Mouse (Mus musculus) heart, embryonic 11.5 days (tissue): ENCODE measurements around the gene Srgap3. TPM values are rescaled to one million over a fixed set of nuclear protein-coding genes. Genes with fewer than 3 reads are reported as not detected.
A peak's percentile ranks its signal among the peaks of the same experiment; 100 is the strongest.

ENCODE experiments used
- ATAC-seq: fragments of 200-750 bp; cut with Nextera tagmentation; replicated peaks from 2 replicates; pipeline ENCODE4 v1.8.0; 2017; ENCODE audit warnings: moderate library complexity; ENCODE audit not compliant: insufficient number of reproducible peaks, low FRiP score, low TSS enrichment
- H3K27ac ChIP-seq: fragments of 300-500 bp; sonication (generic); 2 replicates; pipeline ENCODE4 v1.5.1; 2014; ENCODE audit warnings: mild to moderate bottlenecking, low read depth, low read length
- H3K27me3 ChIP-seq: fragments of 300-500 bp; sonication (generic); 2 replicates; pipeline ENCODE4 v1.6.1; 2014; ENCODE audit warnings: mild to moderate bottlenecking, low read length, mixed read lengths; ENCODE audit not compliant: control insufficient read depth, insufficient read depth
- H3K36me3 ChIP-seq: fragments of 300-500 bp; sonication (generic); 2 replicates; pipeline ENCODE4 v1.6.1; 2014; ENCODE audit warnings: mild to moderate bottlenecking, low read length, moderate library complexity, mixed read lengths; ENCODE audit not compliant: control insufficient read depth, insufficient read depth
- H3K4me1 ChIP-seq: fragments of 300-500 bp; sonication (generic); 2 replicates; pipeline ENCODE4 v1.6.1; 2014; ENCODE audit warnings: low read length; ENCODE audit not compliant: control insufficient read depth, insufficient read depth
- H3K4me2 ChIP-seq: fragments of 300-500 bp; sonication (generic); 2 replicates; pipeline ENCODE4 v1.6.1; 2014; ENCODE audit warnings: mild to moderate bottlenecking, moderate library complexity
- H3K4me3 ChIP-seq: fragments of 300-500 bp; sonication (generic); 2 replicates; pipeline ENCODE4 v1.5.1; 2014; ENCODE audit warnings: low read depth, low read length
- H3K9ac ChIP-seq: fragments of 300-500 bp; sonication (generic); 2 replicates; pipeline ENCODE4 v1.6.1; 2014; ENCODE audit warnings: mild to moderate bottlenecking, low read depth, low read length, moderate library complexity
- H3K9me3 ChIP-seq: fragments of 300-500 bp; sonication (generic); replicated peaks from 2 replicates; pipeline ENCODE4 v1.6.1; 2016; ENCODE audit warnings: low read length; ENCODE audit not compliant: control insufficient read depth
- WGBS: fragments of 180-500 bp; shearing (Covaris S2); extraction: QIAGEN DNeasy Blood & Tissue Kit; methylation state at CpG from one replicate; pipeline ENCODE4 v1.1.7; 2014; ENCODE audit not compliant: insufficient replicate concordance; 5-methylcytosine and 5-hydroxymethylcytosine counted together
- polyA plus RNA-seq: library from polyadenylated mRNA; unstranded; fragments of >200 nt; fragmentation: Nextera tagmentation; extraction: Ambion mirVana; gene quantifications from 2 replicates; pipeline ENCODE4 v1.2.1, GENCODE M21; 2014

Srgap3 gene
- polyA plus RNA-seq, 1 experiment from 2014 or later, result 1.2 TPM

DNA sequence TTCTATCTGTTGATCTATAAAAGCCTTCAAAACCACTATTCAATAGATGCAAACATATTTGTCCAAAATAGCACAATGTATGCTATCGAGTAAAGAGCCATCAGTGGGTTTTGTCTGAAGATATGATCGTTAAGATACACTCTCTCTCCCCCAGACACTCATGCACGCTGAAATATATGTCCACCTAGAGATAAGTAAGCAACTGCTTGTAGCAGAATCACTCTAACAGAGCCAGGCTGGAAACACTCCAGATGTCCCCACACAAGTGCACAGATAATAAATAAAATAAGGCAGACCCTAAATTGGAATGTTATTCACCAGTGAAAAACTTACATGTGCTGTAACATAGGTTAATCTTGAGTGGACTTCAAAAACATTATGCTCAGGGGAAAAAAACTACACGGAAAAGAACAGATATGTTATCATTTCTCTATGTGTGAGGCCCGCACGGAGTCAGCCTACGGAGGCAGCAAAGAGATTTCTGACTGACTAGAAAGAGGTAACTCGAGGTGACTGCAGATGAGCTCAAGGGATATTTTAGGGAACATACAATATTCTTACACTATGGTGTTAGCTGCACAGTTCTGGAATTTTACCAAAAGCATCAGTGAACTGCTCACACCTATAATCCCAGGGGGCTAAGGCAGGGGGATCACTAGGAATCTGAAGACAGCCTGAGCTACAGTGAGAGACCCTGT lies 39.0 kb downstream of the Srgap3 start:
- Histone ChIP-seq H3K9me3 (no peaks in the 10 kb centered on the region), H3K27me3 (no peaks in the 10 kb centered on the region), H3K4me1 (no peaks in the 10 kb centered on the region; the same call in 1 of the 2 replicates), H3K9ac (no peak overlapping the region), H3K36me3 (no peaks in the 10 kb centered on the region), H3K4me3 (no peak overlapping the region), H3K4me2 (no peak overlapping the region), H3K27ac (no peak overlapping the region)
- 28% methylated on average over 8 of the region's 8 CpGs for WGBS
- ATAC-seq, result no peak

DNA sequence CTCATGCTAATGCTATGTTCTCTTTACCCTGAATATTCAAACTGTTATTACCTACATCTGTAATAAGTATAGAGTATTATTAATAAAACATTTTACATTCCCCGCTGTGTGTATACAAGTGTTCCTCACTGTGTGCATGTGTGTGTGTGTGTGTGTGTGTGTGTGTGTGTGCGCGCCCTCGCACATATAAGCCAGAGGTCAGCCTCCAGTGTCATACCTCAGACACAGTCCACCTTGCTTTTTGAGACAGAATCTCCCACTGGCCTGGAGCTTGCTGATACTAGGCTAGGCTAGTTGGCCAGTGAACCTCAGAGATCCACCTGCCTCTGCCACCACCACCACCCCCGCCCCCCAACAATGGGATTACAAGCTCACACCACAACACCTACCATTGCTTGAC lies 43.3 kb downstream of the Srgap3 start:
- Histone ChIP-seq H3K4me1 (peaks cover 13% of the 10 kb centered on the region), H3K9me3 (no peaks in the 10 kb centered on the region), H3K4me2 (no peak overlapping the region), H3K36me3 (no peaks in the 10 kb centered on the region), H3K9ac (no peak overlapping the region), H3K27me3 (peaks cover 6% of the 10 kb centered on the region), H3K27ac (no peak overlapping the region), H3K4me3 (no peak overlapping the region)
- ATAC-seq, result no peak
- WGBS, result 89% methylated on average over 5 of the region's 5 CpGs

DNA sequence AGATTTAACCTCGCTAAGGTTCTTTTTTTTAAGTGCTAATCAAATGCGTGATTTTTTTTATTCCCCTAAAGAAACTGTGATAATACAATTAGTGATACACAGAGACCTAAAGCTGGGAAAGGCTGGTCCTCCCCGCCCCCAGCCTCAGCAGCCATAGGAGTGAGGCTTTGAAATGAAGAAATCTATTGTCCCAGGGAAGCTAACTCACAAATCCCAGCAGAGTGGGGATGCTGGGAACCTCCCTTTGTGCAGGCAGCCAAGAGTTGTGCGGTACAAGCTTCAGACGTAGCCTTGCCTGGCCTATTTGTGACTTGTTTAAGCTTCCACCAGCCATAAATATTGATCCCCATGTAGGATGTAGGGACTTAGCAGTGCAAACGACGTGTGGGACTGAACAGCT lies 43.8 kb downstream of the Srgap3 start:
- Histone ChIP-seq H3K36me3 (no peaks in the 10 kb centered on the region), H3K27me3 (peaks cover 8% of the 10 kb centered on the region), H3K4me2 (peak overlapping the region; percentile 19; the same call in 1 of the 2 replicates), H3K4me3 (no peak overlapping the region), H3K4me1 (peaks cover 13% of the 10 kb centered on the region), H3K27ac (no peak overlapping the region), H3K9me3 (no peaks in the 10 kb centered on the region), H3K9ac (no peak overlapping the region)
- no peak for ATAC-seq
- WGBS, result 11% methylated on average over 7 of the region's 7 CpGs

DNA sequence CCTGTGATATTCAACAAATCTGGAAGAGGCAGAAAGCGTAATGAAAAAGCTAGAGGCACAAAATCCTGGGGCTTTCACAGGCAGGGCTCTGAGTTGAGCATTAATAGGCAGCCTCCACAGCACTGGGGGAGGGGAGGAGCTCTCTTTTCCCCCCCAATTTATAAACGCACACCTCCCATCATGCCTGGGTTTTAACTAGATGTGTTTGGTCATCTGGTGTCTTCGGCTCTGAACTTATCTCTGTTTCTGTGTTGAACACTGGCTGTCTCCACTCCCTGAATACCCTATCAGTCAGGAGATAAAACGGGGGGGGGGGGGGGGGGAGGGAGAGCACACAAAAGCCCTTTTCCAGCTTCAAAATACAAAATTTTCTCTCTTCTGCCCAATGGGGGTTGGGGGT lies 44.3 kb downstream of the Srgap3 start:
- no peak overlapping the region for H3K9ac ChIP-seq
- H3K4me3 ChIP-seq, result no peak overlapping the region
- H3K4me2 ChIP-seq, result peak overlapping the region; percentile 19; the same call in 1 of the 2 replicates
- no peak for ATAC-seq
- H3K9me3 ChIP-seq, result no peaks in the 10 kb centered on the region
- H3K27me3 ChIP-seq, result peaks cover 8% of the 10 kb centered on the region
- H3K4me1 ChIP-seq, result peaks cover 13% of the 10 kb centered on the region
- 16% methylated on average over 4 of the region's 4 CpGs for WGBS
- H3K27ac ChIP-seq, result no peak overlapping the region
- no peaks in the 10 kb centered on the region for H3K36me3 ChIP-seq

DNA sequence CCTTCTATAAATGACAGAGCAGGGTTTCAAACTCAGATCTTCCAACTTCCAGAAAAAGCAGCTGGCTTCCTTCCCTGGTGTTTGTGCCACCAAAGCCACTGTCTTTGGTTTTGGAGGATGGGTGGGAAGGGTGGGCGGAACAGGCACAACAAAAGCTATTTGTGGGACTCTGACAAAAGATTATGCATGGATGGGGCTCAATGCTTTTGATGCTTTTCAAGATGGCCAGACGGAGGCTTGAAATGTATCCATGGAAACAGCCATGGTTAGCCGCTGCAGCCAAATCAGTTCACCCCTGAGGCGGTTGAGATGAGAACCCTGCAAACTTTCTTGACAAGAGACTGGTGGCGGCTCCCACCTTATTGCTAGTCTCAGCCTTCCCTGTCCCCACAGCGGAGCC lies 46.8 kb downstream of the Srgap3 start:
- Histone ChIP-seq H3K36me3 (no peaks in the 10 kb centered on the region), H3K4me1 (peaks cover 19% of the 10 kb centered on the region), H3K4me2 (no peak overlapping the region), H3K9ac (no peak overlapping the region), H3K27ac (no peak overlapping the region), H3K27me3 (peaks cover 13% of the 10 kb centered on the region), H3K4me3 (no peak overlapping the region), H3K9me3 (no peaks in the 10 kb centered on the region)
- 80% methylated on average over 6 of the region's 6 CpGs for WGBS
- ATAC-seq, result no peak

DNA sequence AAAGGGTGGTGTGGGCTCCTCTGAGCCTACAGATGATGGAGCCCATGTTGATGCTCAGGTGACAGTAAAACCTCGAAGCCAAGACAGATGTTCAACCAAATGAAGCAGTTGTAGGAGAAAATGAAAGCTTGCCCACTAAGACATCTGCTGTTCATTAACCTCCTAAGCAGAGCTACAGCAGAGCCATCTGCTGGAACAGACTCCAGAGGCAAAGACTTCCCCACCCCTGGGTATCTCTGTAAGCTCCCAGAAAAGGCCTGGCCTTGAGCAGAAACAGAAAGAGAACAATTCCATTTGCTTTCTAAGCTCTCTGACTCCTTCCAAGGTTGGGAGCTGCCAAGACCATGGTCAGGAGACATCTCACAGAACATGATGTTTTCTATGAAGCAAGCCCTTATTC lies 47.4 kb downstream of the Srgap3 start:
- peaks cover 19% of the 10 kb centered on the region for H3K4me1 ChIP-seq
- H3K4me3 ChIP-seq, result no peak overlapping the region
- H3K9me3 ChIP-seq, result no peaks in the 10 kb centered on the region
- ATAC-seq, result no peak
- WGBS, result 45% methylated on average over 1 of the region's 1 CpGs
- H3K27me3 ChIP-seq, result peaks cover 13% of the 10 kb centered on the region
- H3K4me2 ChIP-seq, result no peak overlapping the region
- no peak overlapping the region for H3K27ac ChIP-seq
- no peaks in the 10 kb centered on the region for H3K36me3 ChIP-seq
- H3K9ac ChIP-seq, result no peak overlapping the region

DNA sequence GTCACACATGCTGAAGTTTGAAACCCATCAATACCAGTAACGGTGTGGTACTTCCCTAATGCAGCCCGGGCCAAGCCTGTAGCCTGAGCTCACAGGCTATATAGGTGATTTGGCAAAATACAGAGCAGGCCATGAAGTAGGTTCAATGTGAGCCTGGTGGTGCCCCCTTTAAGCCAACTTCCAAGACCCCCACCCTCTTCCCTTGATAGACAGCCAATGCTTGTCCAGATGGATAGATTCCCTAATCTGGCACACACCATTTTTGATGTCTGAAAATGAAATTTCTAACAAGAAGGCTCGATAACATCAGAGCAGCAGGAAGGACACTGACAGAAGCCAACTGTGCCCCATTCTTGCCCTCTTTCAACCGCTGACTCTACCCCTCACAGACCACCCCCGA lies 47.8 kb downstream of the Srgap3 start:
- H3K4me1 ChIP-seq, result peaks cover 19% of the 10 kb centered on the region
- no peak overlapping the region for H3K4me2 ChIP-seq
- ATAC-seq, result no peak
- H3K9me3 ChIP-seq, result no peaks in the 10 kb centered on the region
- H3K36me3 ChIP-seq, result no peaks in the 10 kb centered on the region
- 86% methylated on average over 5 of the region's 5 CpGs for WGBS
- H3K4me3 ChIP-seq, result no peak overlapping the region
- H3K27ac ChIP-seq, result no peak overlapping the region
- H3K9ac ChIP-seq, result no peak overlapping the region
- H3K27me3 ChIP-seq, result peaks cover 13% of the 10 kb centered on the region

DNA sequence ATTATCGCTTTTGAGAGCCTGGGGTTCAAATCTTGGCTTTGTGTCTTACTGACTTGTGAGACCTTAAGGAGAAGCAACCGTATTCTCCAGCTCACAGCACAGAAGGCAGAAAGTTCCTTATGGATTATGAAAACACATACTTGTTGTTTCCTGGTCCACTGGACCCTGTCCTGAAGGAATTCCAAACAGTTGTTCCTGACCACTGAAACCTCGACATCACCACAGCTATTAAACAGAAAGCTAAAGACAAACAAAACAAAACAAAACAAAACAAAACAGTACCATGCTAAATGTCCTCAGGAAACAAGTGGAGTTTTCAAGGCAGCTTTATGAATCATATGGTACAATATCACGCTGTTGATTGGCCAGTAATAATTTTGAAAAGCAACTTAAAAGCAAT lies 48.6 kb downstream of the Srgap3 start:
- WGBS, result 77% methylated on average over 4 of the region's 4 CpGs
- no peak for ATAC-seq

DNA sequence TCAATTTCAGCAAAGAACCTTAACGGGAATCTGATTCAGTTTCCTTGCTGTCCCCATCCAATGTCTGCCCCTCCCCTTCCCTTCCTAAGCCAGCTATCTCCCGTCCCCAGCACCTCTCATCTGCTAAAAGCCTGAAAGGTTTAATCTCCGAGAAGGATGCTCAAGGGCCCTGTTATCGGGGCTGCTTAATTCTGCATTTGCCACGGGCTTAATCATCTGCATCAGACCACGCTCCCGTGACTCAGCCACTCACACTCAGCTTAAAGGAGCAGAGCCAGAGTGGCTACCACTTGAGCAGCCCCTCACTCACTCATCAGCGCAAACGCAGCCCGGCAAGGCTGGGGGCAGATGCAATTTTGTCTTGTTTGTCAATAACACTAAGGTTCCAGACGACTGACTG lies 50.7 kb downstream of the Srgap3 start:
- no peak for ATAC-seq
- H3K4me2 ChIP-seq, result no peak overlapping the region
- H3K36me3 ChIP-seq, result no peaks in the 10 kb centered on the region
- peaks cover 15% of the 10 kb centered on the region for H3K27me3 ChIP-seq
- WGBS, result 24% methylated on average over 11 of the region's 11 CpGs
- no peaks in the 10 kb centered on the region for H3K9me3 ChIP-seq
- no peak overlapping the region for H3K9ac ChIP-seq
- no peak overlapping the region for H3K27ac ChIP-seq
- peaks cover 7% of the 10 kb centered on the region; the same call in 1 of the 2 replicates for H3K4me1 ChIP-seq
- no peak overlapping the region for H3K4me3 ChIP-seq

More for the DNA sequence above, 48.6 kb downstream of the Srgap3 start:
- H3K36me3 ChIP-seq, result no peaks in the 10 kb centered on the region
- no peak overlapping the region for H3K9ac ChIP-seq
- peaks cover 15% of the 10 kb centered on the region for H3K27me3 ChIP-seq
- peaks cover 19% of the 10 kb centered on the region for H3K4me1 ChIP-seq
- no peaks in the 10 kb centered on the region for H3K9me3 ChIP-seq
- H3K4me3 ChIP-seq, result no peak overlapping the region
- no peak overlapping the region for H3K4me2 ChIP-seq
- H3K27ac ChIP-seq, result no peak overlapping the region
